Mouse (Mus musculus) midbrain, embryonic 13.5 days (tissue): ENCODE data around the gene Fam161b. TPM values are rescaled to one million over a fixed set of nuclear protein-coding genes. Genes with fewer than 3 reads are reported as not detected.
A peak's percentile ranks its signal among the peaks of the same experiment; 100 is the strongest.
"Not testable (repeated sequence)": the region's sequence is repeated elsewhere in the genome, so short reads cannot be mapped to it uniquely, and the experiment has no call there.

Experiments
- ATAC-seq: fragments of 200-750 bp; cut with Nextera tagmentation; 2 replicates; pipeline ENCODE4 v1.8.0; 2017; ENCODE audit warnings: mild to moderate bottlenecking, moderate TSS enrichment, moderate library complexity
- H3K27ac ChIP-seq: fragments of 300-500 bp; sonication (generic); 2 replicates; pipeline ENCODE4 v1.5.1; 2015; ENCODE audit warnings: inconsistent platforms, mild to moderate bottlenecking, moderate library complexity
- H3K27me3 ChIP-seq: fragments of 300-500 bp; sonication (generic); 2 replicates; pipeline ENCODE4 v1.6.1; 2015; ENCODE audit warnings: mild to moderate bottlenecking, inconsistent platforms
- H3K36me3 ChIP-seq: fragments of 300-500 bp; sonication (generic); 2 replicates; pipeline ENCODE4 v1.6.1; 2015; ENCODE audit warnings: mild to moderate bottlenecking, inconsistent platforms
- H3K4me1 ChIP-seq: fragments of 300-500 bp; sonication (generic); replicated peaks from 2 replicates; pipeline ENCODE4 v1.6.1; 2015; ENCODE audit warnings: inconsistent platforms
- H3K4me2 ChIP-seq: fragments of 300-500 bp; sonication (generic); replicated peaks from 2 replicates; pipeline ENCODE4 v1.6.1; 2015; ENCODE audit warnings: moderate library complexity, mild to moderate bottlenecking, inconsistent platforms
- H3K4me3 ChIP-seq: fragments of 300-500 bp; sonication (generic); replicated peaks from 2 replicates; pipeline ENCODE4 v1.5.1; 2015; ENCODE audit warnings: mild to moderate bottlenecking, inconsistent platforms
- H3K9ac ChIP-seq: fragments of 300-500 bp; sonication (generic); replicated peaks from 2 replicates; pipeline ENCODE4 v1.6.1; 2015; ENCODE audit warnings: mild to moderate bottlenecking, inconsistent platforms
- H3K9me3 ChIP-seq: fragments of 300-500 bp; sonication (generic); 2 replicates; pipeline ENCODE4 v1.6.1; 2016; ENCODE audit warnings: mild to moderate bottlenecking, inconsistent platforms
- WGBS: fragments of 180-500 bp; shearing (Covaris S2); methylation state at CpG from one replicate; pipeline ENCODE4 v1.1.7; 2015; 5-methylcytosine and 5-hydroxymethylcytosine counted together
- polyA plus RNA-seq: library from polyadenylated mRNA; unstranded; fragments of >200 nt; fragmentation: Nextera tagmentation; extraction: Ambion mirVana; gene quantifications from 2 replicates; pipeline ENCODE4 v1.2.1, GENCODE M21; 2015

Gene Fam161b
- polyA plus RNA-seq, 1 experiment from 2014 or later: 17.7 TPM

DNA sequence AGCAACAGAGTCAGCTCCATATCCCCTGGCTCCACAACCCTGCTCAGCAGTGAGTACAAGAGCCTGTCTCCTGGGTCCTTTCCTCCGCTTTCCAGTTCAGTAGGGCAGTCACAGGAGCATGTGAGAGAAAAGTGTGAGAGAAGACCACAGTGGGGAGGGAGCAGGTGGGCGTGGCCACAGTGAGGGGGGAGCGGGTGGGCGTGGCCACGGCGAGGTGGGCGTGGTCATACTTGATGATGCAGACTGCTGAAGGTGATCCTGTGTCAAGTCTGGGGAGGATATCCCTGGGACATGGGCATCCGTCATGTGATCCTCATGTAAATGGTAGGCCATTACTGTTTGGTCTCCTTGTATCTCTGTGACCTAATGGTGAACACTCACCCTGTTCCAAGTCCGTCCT lies 5.3 kb upstream of the Fam161b start:
- no peak for ATAC-seq
- peaks cover 48% of the 10 kb centered on the region for H3K36me3 ChIP-seq
- no peaks in the 10 kb centered on the region for H3K9me3 ChIP-seq
- 67% methylated on average over 9 of the region's 9 CpGs for WGBS
- no peak overlapping the region for H3K9ac ChIP-seq
- peaks cover 16% of the 10 kb centered on the region for H3K4me1 ChIP-seq
- H3K27me3 ChIP-seq: no peaks in the 10 kb centered on the region
- no peak overlapping the region for H3K27ac ChIP-seq
- no peak overlapping the region for H3K4me2 ChIP-seq
- no peak overlapping the region for H3K4me3 ChIP-seq

DNA sequence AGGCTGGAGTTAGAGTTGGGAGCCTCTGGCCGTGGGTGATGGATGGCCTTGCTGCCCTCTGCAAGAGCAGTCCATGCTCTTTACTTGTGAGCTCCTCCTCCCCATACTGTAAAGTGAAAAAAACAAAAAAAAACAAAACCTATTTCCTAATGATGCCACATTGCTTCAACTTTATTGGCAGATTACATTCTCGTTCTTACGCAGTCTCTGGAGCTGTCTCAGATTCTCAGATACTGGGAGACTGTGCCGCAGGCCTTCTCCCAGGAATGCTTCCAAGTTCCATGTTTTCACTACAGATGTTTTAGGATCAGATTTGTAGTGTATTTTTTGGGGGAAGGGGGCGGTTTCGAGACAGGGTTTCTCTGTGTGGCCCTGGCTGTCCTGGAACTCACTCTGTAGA lies 3.5 kb upstream of the Fam161b start:
- Histone ChIP-seq H3K4me1 (peaks cover 27% of the 10 kb centered on the region), H3K9me3 (no peaks in the 10 kb centered on the region)
- 94% methylated on average over 6 of the region's 6 CpGs for WGBS

DNA sequence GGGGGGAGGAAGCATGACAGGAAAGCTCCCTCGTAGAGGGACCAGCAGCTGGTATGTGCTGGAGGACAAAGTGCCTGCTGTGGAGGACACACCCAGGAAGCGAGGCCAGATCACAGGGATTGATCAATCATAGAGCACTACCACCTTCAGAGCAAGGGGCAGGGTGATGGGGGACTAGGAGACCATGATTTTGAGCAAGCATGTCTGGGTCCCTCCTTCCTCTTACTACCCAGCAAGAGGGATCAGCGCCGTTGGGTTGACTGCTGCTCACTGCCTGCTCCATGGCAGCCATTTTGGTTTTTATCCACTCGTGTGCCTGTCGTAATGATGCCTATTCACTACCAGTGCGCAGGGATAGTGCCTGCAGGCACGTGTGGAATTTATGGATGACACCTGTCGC lies 2.7 kb upstream of the Fam161b start:
- ATAC-seq: no peak
- WGBS: 91% methylated on average over 9 of the region's 9 CpGs
- H3K9me3 ChIP-seq: no peaks in the 10 kb centered on the region
- no peak overlapping the region for H3K4me2 ChIP-seq
- no peak overlapping the region for H3K9ac ChIP-seq
- H3K4me3 ChIP-seq: no peak overlapping the region
- H3K36me3 ChIP-seq: peaks cover 21% of the 10 kb centered on the region
- H3K27ac ChIP-seq: no peak overlapping the region
- peaks cover 27% of the 10 kb centered on the region for H3K4me1 ChIP-seq
- H3K27me3 ChIP-seq: no peaks in the 10 kb centered on the region

More for the DNA sequence above, 3.5 kb upstream of the Fam161b start:
- no peak for ATAC-seq
- H3K27me3 ChIP-seq: no peaks in the 10 kb centered on the region
- no peak overlapping the region for H3K9ac ChIP-seq
- peaks cover 29% of the 10 kb centered on the region for H3K36me3 ChIP-seq
- H3K4me3 ChIP-seq: no peak overlapping the region
- no peak overlapping the region for H3K27ac ChIP-seq
- no peak overlapping the region for H3K4me2 ChIP-seq

DNA sequence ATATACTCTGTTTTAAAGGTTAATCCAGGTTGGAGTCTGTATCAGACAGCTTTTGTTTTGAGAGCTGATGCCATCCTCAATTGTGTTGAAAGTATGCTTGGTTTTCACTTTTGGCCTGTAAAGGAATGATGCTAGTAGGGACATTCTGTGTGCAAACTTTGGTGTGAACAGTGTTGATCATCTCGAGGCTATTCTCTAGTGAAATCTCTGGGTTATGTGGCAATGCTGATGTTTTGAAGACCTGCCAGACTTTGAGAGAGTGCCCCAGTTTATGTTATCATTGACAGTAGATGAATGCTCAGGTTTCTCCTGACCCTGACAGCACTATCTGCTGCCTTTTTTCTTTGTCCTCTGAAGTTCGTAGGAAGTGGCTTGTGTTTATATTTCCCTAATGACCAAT lies 1.2 kb upstream of the Fam161b start:
- ATAC-seq: no peak
- peak overlapping the region; percentile 95 for H3K4me2 ChIP-seq
- H3K27ac ChIP-seq: no peak overlapping the region
- H3K9me3 ChIP-seq: no peaks in the 10 kb centered on the region
- H3K4me3 ChIP-seq: peak overlapping the region; percentile 94
- peak overlapping the region; percentile 86; the same call in 1 of the 2 replicates for H3K9ac ChIP-seq
- H3K27me3 ChIP-seq: no peaks in the 10 kb centered on the region
- H3K4me1 ChIP-seq: peaks cover 27% of the 10 kb centered on the region
- 75% methylated on average over 2 of the region's 2 CpGs for WGBS
- peaks cover 8% of the 10 kb centered on the region for H3K36me3 ChIP-seq

DNA sequence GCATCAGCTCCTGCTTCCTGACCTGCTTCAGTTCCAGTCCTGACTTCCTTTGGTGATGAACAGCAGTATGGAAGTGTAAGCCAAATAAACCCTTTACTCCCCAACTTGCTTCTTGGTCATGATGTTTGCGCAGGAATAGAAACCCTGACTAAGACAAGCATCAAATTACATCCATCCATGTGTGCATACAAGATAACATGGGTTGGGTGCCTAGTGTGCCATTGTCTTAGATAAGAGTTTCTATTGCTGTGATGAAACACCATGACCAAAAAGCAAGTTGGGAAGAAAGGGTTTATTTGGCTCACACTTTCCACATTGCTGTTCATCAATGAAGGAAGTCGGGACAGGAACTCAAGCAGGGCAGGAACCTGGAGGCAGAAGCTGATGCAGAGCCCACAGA lies 2.9 kb downstream of the Fam161b start:
- ATAC-seq, H3K4me3 ChIP-seq, H3K27me3 ChIP-seq, H3K9me3 ChIP-seq, H3K27ac ChIP-seq, H3K9ac ChIP-seq, H3K4me2 ChIP-seq: not testable (repeated sequence)
- peaks cover 27% of the 10 kb centered on the region for H3K4me1 ChIP-seq
- 89% methylated on average over 2 of the region's 2 CpGs for WGBS
- H3K36me3 ChIP-seq: peaks cover 39% of the 10 kb centered on the region

DNA sequence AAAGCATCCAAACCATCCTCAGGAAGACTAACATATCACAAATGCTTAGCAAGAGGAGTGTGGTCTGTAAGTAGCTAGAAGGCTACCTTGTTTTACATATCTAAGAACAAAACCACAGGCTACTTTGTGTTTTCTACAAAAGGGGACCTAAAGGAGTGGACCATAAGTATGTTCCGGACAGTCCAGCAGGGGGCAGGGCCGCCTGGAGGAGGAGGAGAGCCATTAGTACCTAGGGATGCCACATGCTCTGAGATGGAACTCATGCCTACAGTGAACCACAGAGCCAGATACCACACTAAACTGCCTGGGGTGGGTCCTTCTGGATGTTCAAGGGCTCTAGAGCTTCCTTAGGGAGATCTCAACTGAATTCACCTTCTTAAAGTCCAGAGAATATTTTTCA lies 14.4 kb downstream of the Fam161b start:
- Histone ChIP-seq H3K36me3 (peaks cover 83% of the 10 kb centered on the region), H3K27me3 (no peaks in the 10 kb centered on the region), H3K4me1 (peaks cover 10% of the 10 kb centered on the region), H3K4me2 (no peak overlapping the region), H3K9me3 (no peaks in the 10 kb centered on the region), H3K27ac (no peak overlapping the region), H3K9ac (no peak overlapping the region), H3K4me3 (no peak overlapping the region)
- WGBS: 42% methylated on average over 2 of the region's 2 CpGs
- no peak for ATAC-seq

DNA sequence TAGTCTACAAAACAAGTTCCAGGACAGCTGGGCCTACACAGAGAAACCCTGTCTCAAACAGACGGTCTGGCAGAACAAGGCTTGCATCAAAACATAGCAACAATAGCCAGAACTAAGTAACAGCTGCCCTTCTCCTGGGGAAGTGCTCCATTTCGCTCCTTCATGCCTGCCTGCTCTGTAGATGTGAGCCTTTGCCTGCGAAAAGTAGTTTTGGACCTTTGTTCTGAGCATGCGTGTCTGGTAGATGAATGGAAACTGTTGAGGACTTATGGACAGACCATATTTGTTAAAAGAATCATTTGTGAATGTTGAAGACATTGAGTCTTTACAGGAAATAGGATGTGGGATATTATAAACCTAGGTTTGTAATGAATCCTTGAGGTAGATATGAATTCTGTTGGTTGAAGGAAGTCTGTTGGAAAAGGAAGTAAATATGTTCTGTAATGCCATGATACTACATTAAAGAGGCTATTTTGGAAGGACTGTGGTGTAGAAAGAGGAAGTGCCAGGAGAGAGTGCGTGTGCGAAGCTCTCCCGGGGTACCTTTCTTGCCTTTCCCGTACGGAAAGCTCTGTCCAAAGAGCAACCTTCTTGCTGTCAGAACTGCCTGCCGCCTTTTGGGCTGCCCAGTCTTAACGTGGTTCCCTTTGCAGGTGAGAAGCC lies 24.5 kb downstream of the Fam161b start:
- Histone ChIP-seq H3K4me1 (no peaks in the 10 kb centered on the region), H3K4me3 (no peak overlapping the region), H3K9me3 (no peaks in the 10 kb centered on the region), H3K9ac (no peak overlapping the region), H3K27me3 (no peaks in the 10 kb centered on the region), H3K4me2 (no peak overlapping the region), H3K36me3 (peaks cover 85% of the 10 kb centered on the region), H3K27ac (no peak overlapping the region)
- ATAC-seq: no peak
- WGBS: 95% methylated on average over 11 of the region's 11 CpGs

DNA sequence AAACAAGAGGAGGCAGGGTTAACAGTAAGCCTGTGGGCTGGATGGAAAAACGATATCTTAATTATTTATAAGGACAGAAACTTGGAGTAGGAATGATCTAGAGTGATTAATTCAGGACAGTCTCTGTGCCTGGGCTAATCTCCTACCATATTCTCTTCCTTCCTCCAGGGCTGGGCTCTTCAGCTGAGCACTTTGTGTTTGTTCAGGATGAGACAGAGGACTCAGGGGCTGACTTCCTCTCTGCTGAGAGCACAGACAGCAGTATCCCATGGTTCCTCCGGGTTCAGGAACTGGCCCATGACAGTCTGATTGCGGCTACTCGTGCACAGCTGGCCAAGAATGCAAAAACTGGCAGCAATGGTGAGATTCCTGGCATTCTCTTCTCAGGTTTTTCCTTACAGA lies 34.5 kb downstream of the Fam161b start:
- Histone ChIP-seq H3K36me3 (peaks cover 65% of the 10 kb centered on the region), H3K4me3 (no peak overlapping the region), H3K9ac (no peak overlapping the region), H3K27me3 (no peaks in the 10 kb centered on the region), H3K4me2 (no peak overlapping the region), H3K9me3 (no peaks in the 10 kb centered on the region), H3K27ac (no peak overlapping the region), H3K4me1 (no peaks in the 10 kb centered on the region)
- 89% methylated on average over 4 of the region's 4 CpGs for WGBS
- no peak for ATAC-seq

DNA sequence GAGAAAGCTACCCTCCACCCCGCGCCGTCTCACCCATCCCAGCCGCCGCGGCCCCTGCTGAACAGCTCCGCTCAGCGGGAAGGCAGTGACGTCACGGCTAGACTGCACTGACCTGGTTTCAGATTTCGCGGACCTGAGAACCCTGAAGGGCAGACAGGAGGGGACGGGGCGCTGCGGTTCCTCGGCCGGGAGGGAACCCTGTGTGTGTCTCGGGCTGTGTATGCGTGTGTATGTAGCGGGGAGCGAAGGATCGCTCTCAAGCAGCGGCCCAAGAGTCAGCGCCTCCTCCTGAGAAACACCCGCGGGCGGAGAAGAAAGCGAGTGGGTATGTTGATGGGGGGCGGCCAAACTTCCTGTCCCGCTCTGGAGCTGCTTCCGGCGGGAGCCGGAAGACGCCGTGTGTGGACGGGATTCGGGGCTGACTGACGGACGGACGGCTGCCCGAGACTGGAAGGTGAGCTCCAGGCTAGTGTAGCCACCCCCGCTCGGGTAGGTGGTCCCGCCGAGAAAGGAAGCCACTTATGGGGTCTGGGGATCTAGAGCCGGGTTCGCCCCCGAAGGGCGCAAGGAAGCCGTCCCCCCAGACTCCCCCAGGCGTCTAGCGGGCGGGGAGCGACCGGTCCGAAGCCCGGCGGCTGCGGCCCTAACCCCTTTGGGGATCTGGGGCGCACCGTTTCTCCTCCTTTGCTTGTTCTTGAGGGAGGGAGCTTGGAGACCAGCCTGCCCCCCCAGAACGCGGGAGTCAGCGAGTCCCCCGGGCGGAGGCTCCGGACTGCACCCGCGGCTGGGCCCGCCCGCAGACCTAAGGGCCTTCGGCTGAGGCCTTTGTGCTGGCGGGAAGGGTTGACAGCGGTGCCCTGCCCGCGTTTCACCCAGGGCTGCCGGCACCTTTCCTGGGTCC lies 44.7 kb downstream of the Fam161b start, which contains the start of gene Zfp410:
Gene Zfp410 (plus strand): TSS at position 132 of the 901 bp plus-strand sequence.
- no peaks in the 10 kb centered on the region for H3K27me3 ChIP-seq
- under 1% methylated on average over 75 of the region's 77 CpGs for WGBS
- H3K9ac ChIP-seq: peak within 1 kb of the TSS; percentile 97

DNA sequence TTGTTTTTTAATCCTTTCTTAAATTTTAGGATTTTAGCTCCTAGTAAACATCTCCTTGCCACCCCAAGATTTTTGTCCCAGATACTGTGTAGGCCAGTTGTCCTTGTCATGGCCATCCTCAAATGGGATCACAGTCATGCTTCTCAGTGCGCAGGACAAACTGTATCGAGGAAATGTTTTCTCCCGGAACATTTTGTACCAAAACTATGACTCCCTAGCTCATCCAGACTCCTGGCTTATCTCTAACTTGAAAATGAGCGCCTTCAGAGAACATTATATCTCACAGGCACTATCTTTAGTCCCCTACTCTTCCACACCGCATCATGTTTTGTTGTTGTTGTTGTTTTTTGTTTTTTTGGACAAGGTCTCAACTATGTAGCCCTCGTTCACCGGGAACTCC lies 45.6 kb downstream of the Fam161b start:
- Histone ChIP-seq H3K9ac (peak overlapping the region; percentile 97), H3K4me1 (peaks cover 37% of the 10 kb centered on the region), H3K9me3 (no peaks in the 10 kb centered on the region), H3K27me3 (no peaks in the 10 kb centered on the region), H3K4me2 (peak overlapping the region; percentile 72), H3K36me3 (no peaks in the 10 kb centered on the region), H3K4me3 (peak overlapping the region; percentile 100), H3K27ac (peak overlapping the region; percentile 92)
- 48% methylated on average over 7 of the region's 7 CpGs for WGBS
- no peak for ATAC-seq

More for the DNA sequence above, 44.7 kb downstream of the Fam161b start, which contains the start of gene Zfp410:
- Histone ChIP-seq H3K27ac (peak within 1 kb of the TSS; percentile 92), H3K4me1 (peaks cover 37% of the 10 kb centered on the region), H3K9me3 (no peaks in the 10 kb centered on the region), H3K36me3 (no peaks in the 10 kb centered on the region), H3K4me2 (peak within 1 kb of the TSS; percentile 72), H3K4me3 (peak within 1 kb of the TSS; percentile 100)
- ATAC-seq: peak; percentile 96

DNA sequence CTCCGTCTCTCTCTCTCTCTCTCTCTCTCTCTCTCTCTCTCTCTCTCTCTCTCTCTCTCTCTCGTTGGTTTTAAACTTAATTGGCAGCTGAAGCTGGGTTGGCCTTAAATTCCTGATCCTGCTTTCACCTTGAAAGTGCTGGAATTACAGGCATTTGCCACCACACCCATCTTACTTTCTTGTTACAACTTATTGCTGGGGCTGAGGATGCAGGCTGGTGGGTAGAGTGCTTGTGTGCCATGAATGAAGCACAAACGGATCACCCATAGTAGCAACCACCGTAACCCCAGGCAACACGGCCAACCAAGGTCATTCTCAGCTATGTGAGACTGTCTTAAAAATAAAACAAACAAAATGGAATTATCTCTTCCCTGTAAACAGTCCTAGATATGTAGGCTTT lies 50.3 kb downstream of the Fam161b start:
- no peak overlapping the region for H3K27ac ChIP-seq
- H3K4me2 ChIP-seq: no peak overlapping the region
- WGBS: 79% methylated on average over 4 of the region's 5 CpGs
- no peak for ATAC-seq
- H3K36me3 ChIP-seq: peaks cover 8% of the 10 kb centered on the region
- H3K9ac ChIP-seq: no peak overlapping the region
- no peak overlapping the region for H3K4me3 ChIP-seq
- no peaks in the 10 kb centered on the region for H3K9me3 ChIP-seq
- peaks cover 5% of the 10 kb centered on the region for H3K4me1 ChIP-seq
- no peaks in the 10 kb centered on the region for H3K27me3 ChIP-seq

DNA sequence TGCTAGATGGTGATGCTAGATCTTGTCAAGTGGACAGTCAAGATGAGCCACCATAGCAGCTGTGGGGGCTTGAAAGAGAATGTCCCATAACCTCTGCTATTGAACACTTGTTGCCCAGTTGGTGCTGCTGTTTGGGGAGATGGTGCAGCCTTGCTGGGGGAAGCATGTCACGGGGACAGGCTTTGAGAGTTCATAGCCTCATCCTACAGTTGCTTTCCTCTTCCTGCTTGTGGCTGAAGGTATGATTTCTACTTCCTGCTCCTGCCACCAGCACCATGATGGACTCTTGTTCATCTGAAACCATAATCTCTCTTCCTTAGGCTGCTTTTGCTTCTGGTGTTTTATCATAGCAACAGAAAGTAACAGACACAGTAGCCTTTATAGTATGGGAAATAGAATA lies 57.1 kb downstream of the Fam161b start:
- whole genome bisulfite sequencing: 89% methylated on average over 1 of the region's 1 CpGs
- Histone ChIP-seq H3K27me3 (no peaks in the 10 kb centered on the region), H3K27ac (no peak overlapping the region), H3K9me3 (no peaks in the 10 kb centered on the region), H3K4me1 (no peaks in the 10 kb centered on the region), H3K9ac (no peak overlapping the region), H3K4me3 (no peak overlapping the region), H3K36me3 (peaks cover 40% of the 10 kb centered on the region), H3K4me2 (no peak overlapping the region)
- ATAC-seq: no peak
